Mouse (Mus musculus) heart, postnatal 14 days (tissue): Measurements from ENCODE around the gene Fmnl2. TPM values are rescaled to one million over a fixed set of nuclear protein-coding genes. Genes with fewer than 3 reads are reported as not detected.

Experiments used
- DNase-seq, 2 experiments: peaks; one replicate each; pipeline ENCODE4 v3.0.0; 2021 to 2022
- intact Hi-C: fragments of 180-260 bp; cut with DNase I; formaldehyde crosslinking; loops from one replicate; pipeline ENCODE4 v1.15.1; 2025
- total RNA-seq, 2 experiments: library from RNA; stranded (reverse); gene quantifications; 2 replicates each; pipeline ENCODE4 v1.2.3; 2021

Gene Fmnl2
- total RNA-seq, 2 experiments from 2014 or later: 7.5 TPM

GRCm38 (mm10) chr2:52862046-52862759, 4.5 kb downstream of the Fmnl2 start:
- no peak for DNase-seq
- intact Hi-C loops: no loop called here

- intact Hi-C loops: no loop called here
- DNase-seq: no peak
Observed at GRCm38 (mm10) chr2:52862760-52863124, 5.1 kb downstream of the Fmnl2 start.

GRCm38 (mm10) chr2:52864635-52865034, 7.0 kb downstream of the Fmnl2 start:
- intact Hi-C loops: no loop called here
- no peak for DNase-seq

GRCm38 (mm10) chr2:52866151-52866550, 8.5 kb downstream of the Fmnl2 start:
- DNase-seq: no peak

GRCm38 (mm10) chr2:52867781-52868180, 10.1 kb downstream of the Fmnl2 start:
- no peak for DNase-seq
- intact Hi-C loops: no loop called here

More at GRCm38 (mm10) chr2:52866151-52866550, 8.5 kb downstream of the Fmnl2 start:
- intact Hi-C loops: no loop called here

GRCm38 (mm10) chr2:52868181-52868580, 10.5 kb downstream of the Fmnl2 start:
- DNase-seq: no peak
- intact Hi-C loops: no loop called here

GRCm38 (mm10) chr2:52872636-52873035, 15.0 kb downstream of the Fmnl2 start:
- intact Hi-C loops: no loop called here
- DNase-seq: no peak

GRCm38 (mm10) chr2:52873276-52874063, 15.8 kb downstream of the Fmnl2 start:
- peak in 1 of 2 experiments; percentile 36 for DNase-seq
- intact Hi-C loops: no loop called here

- intact Hi-C loops: no loop called here
Observed at GRCm38 (mm10) chr2:52874721-52875120, 17.1 kb downstream of the Fmnl2 start.

GRCm38 (mm10) chr2:52875801-52876200, 18.1 kb downstream of the Fmnl2 start:
- intact Hi-C loops: no loop called here
- DNase-seq: no peak

More at GRCm38 (mm10) chr2:52874721-52875120, 17.1 kb downstream of the Fmnl2 start:
- DNase-seq: no peak

- intact Hi-C loops: no loop called here
- DNase-seq: no peak
Observed at GRCm38 (mm10) chr2:52883401-52883800, 25.7 kb downstream of the Fmnl2 start.

GRCm38 (mm10) chr2:52884082-52884481, 26.4 kb downstream of the Fmnl2 start:
- no peak for DNase-seq
- intact Hi-C loops: no loop called here

- intact Hi-C loops: no loop called here
- DNase-seq: no peak
Observed at GRCm38 (mm10) chr2:52885071-52885470, 27.4 kb downstream of the Fmnl2 start.

GRCm38 (mm10) chr2:52887281-52887680, 29.6 kb downstream of the Fmnl2 start:
- DNase-seq: no peak
- intact Hi-C loops: no loop called here

- intact Hi-C loops: no loop called here
- no peak for DNase-seq
Observed at GRCm38 (mm10) chr2:52891115-52891514, 33.5 kb downstream of the Fmnl2 start.

- intact Hi-C loops: no loop called here
- no peak for DNase-seq
Observed at GRCm38 (mm10) chr2:52891744-52892143, 34.1 kb downstream of the Fmnl2 start.

- peak; percentile 44 to 68 for DNase-seq
- intact Hi-C loops: no loop called here
Observed at GRCm38 (mm10) chr2:52894983-52895621, 37.4 kb downstream of the Fmnl2 start.

- DNase-seq: no peak
Observed at GRCm38 (mm10) chr2:52896995-52897394, 39.3 kb downstream of the Fmnl2 start.

GRCm38 (mm10) chr2:52900780-52901179, 43.1 kb downstream of the Fmnl2 start:
- DNase-seq: no peak
- intact Hi-C loops: no loop called here

More at GRCm38 (mm10) chr2:52896995-52897394, 39.3 kb downstream of the Fmnl2 start:
- intact Hi-C loops: no loop called here

GRCm38 (mm10) chr2:52901300-52902013, 43.8 kb downstream of the Fmnl2 start:
- intact Hi-C loops: no loop called here
- no peak for DNase-seq

GRCm38 (mm10) chr2:52902456-52902855, 44.8 kb downstream of the Fmnl2 start:
- DNase-seq: no peak
- intact Hi-C loops: no loop called here
